Mouse (Mus musculus): Measurements from ENCODE around the gene Grin2b. TPM values are rescaled to one million over a fixed set of nuclear protein-coding genes. Genes with fewer than 3 reads are reported as not detected.

Gene Grin2b
- polyA plus RNA-seq, 1 experiment from 2014 or later = 2.1 TPM

DNA sequence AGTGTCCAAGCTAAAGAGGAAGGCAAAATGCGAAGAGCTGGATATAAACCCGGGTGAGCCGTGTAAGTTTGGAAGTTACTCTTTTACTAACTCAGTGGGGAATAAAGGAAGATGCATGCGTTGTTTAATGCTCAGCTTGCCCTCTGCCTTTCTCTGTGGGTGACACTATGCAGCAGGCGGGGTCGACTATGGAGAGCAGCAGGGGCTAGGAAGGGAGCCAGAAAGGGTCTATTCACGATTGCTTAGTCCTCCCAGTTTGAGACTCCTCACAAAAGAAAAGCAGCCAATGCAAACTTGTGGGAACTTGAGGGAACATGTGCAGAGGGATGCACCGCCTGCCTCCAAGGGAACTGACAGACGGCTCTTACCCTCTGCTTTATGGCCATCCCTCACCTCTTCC lies 211.5 kb downstream of the Grin2b start:
- H3K27me3 ChIP-seq (ENCODE audit: control insufficient read depth, insufficient read depth, low read length) = no peaks in the 10 kb centered on the region
- H3K36me3 ChIP-seq (ENCODE audit: control insufficient read depth, insufficient read depth, low read length) = no peaks in the 10 kb centered on the region
- no peak overlapping the region for H3K9ac ChIP-seq (ENCODE audit: low read length)
- H3K4me2 ChIP-seq (ENCODE audit: low read depth) = no peak overlapping the region
- no peaks in the 10 kb centered on the region for H3K9me3 ChIP-seq (ENCODE audit: control insufficient read depth, low read length)
- no peak overlapping the region for H3K27ac ChIP-seq (ENCODE audit: low read depth, low read length)
- no peak overlapping the region for H3K4me3 ChIP-seq (ENCODE audit: low read depth, low read length)
- ATAC-seq (ENCODE audit: insufficient read depth, low FRiP score, low TSS enrichment) (no peak), DNase-seq (ENCODE audit: low spot score) (no peak)
- H3K4me1 ChIP-seq (ENCODE audit: control insufficient read depth, insufficient read depth, low read length) = no peaks in the 10 kb centered on the region
- WGBS = 47% methylated on average over 9 of the region's 9 CpGs

DNA sequence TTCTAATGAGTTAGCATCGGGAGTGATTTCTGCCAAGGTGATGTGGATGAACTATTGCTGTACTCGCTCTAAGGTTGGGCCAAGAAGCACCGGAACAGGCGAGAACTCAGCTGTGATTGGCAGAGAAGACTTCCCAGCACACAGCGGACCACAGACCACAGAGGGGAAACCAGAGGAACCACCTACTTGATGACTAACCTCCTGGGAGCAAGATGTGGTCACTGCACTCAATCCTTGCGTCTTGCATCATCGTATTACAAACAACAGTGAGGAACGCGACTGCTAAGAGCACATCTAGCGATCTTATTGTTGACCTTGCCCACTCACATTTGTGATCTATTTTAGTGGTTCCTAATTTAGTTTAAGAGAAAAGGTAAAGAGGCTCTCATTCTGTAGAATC lies 213.7 kb downstream of the Grin2b start:
- no peaks in the 10 kb centered on the region for H3K9me3 ChIP-seq (ENCODE audit: control insufficient read depth, low read length)
- whole genome bisulfite sequencing = 95% methylated on average over 10 of the region's 10 CpGs
- ATAC-seq (ENCODE audit: insufficient read depth, low FRiP score, low TSS enrichment) = no peak
- DNase-seq (ENCODE audit: low spot score) = no peak
- no peak overlapping the region for H3K9ac ChIP-seq (ENCODE audit: low read length)
- no peak overlapping the region for H3K4me2 ChIP-seq (ENCODE audit: low read depth)
- no peak overlapping the region for H3K4me3 ChIP-seq (ENCODE audit: low read depth, low read length)
- no peak overlapping the region for H3K27ac ChIP-seq (ENCODE audit: low read depth, low read length)
- no peaks in the 10 kb centered on the region for H3K36me3 ChIP-seq (ENCODE audit: control insufficient read depth, insufficient read depth, low read length)
- no peaks in the 10 kb centered on the region for H3K27me3 ChIP-seq (ENCODE audit: control insufficient read depth, insufficient read depth, low read length)
- no peaks in the 10 kb centered on the region for H3K4me1 ChIP-seq (ENCODE audit: control insufficient read depth, insufficient read depth, low read length)

- no peaks in the 10 kb centered on the region for H3K9me3 ChIP-seq (ENCODE audit: control insufficient read depth, low read length)
- no peak overlapping the region for H3K4me2 ChIP-seq (ENCODE audit: low read depth)
- ATAC-seq (ENCODE audit: insufficient read depth, low FRiP score, low TSS enrichment) (no peak), DNase-seq (ENCODE audit: low spot score) (no peak)
- no peak overlapping the region for H3K9ac ChIP-seq (ENCODE audit: low read length)
- H3K27ac ChIP-seq (ENCODE audit: low read depth, low read length) = no peak overlapping the region
- H3K4me3 ChIP-seq (ENCODE audit: low read depth, low read length) = no peak overlapping the region
- H3K27me3 ChIP-seq (ENCODE audit: control insufficient read depth, insufficient read depth, low read length) = no peaks in the 10 kb centered on the region
- 91% methylated on average over 5 of the region's 5 CpGs for WGBS
- H3K4me1 ChIP-seq (ENCODE audit: control insufficient read depth, insufficient read depth, low read length) = no peaks in the 10 kb centered on the region
- H3K36me3 ChIP-seq (ENCODE audit: control insufficient read depth, insufficient read depth, low read length) = no peaks in the 10 kb centered on the region
Measured at GRCm38 (mm10) chr6:135951666-135952065, 221.6 kb downstream of the Grin2b start.

- whole genome bisulfite sequencing = 89% methylated on average over 5 of the region's 5 CpGs
- H3K36me3 ChIP-seq (ENCODE audit: control insufficient read depth, insufficient read depth, low read length) = no peaks in the 10 kb centered on the region
- no peak overlapping the region for H3K4me2 ChIP-seq (ENCODE audit: low read depth)
- no peaks in the 10 kb centered on the region for H3K4me1 ChIP-seq (ENCODE audit: control insufficient read depth, insufficient read depth, low read length)
- no peak for ATAC-seq (ENCODE audit: insufficient read depth, low FRiP score, low TSS enrichment)
- H3K9me3 ChIP-seq (ENCODE audit: control insufficient read depth, low read length) = no peaks in the 10 kb centered on the region
- no peak overlapping the region for H3K27ac ChIP-seq (ENCODE audit: low read depth, low read length)
- H3K4me3 ChIP-seq (ENCODE audit: low read depth, low read length) = no peak overlapping the region
- H3K9ac ChIP-seq (ENCODE audit: low read length) = no peak overlapping the region
- no peaks in the 10 kb centered on the region for H3K27me3 ChIP-seq (ENCODE audit: control insufficient read depth, insufficient read depth, low read length)
- no peak for DNase-seq (ENCODE audit: low spot score)
Measured at GRCm38 (mm10) chr6:135945511-135945910, 227.8 kb downstream of the Grin2b start.

DNA sequence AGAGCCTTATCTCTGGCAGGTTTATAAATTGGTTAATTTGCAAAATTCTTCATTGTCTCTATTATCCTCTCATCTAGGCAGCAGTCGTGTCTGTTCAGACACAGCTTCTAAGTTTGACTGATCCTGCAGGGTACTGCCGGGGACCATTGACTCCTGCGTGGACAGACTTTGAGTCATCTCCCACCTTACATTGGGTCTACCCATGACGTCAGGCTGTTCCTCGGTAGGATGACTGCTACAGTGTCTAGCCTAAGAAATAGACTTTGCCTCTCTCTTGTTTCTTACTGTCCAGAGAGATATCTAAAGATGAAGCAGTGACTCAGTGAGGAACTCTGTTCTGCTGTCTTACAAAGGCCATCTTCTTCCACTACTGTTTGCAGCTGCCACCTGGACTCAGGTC lies 229.0 kb downstream of the Grin2b start:
- H3K4me1 ChIP-seq (ENCODE audit: control insufficient read depth, insufficient read depth, low read length) = no peaks in the 10 kb centered on the region
- H3K9me3 ChIP-seq (ENCODE audit: control insufficient read depth, low read length) = no peaks in the 10 kb centered on the region
- 91% methylated on average over 5 of the region's 5 CpGs for WGBS
- H3K9ac ChIP-seq (ENCODE audit: low read length) = no peak overlapping the region
- H3K4me2 ChIP-seq (ENCODE audit: low read depth) = no peak overlapping the region
- no peak for DNase-seq (ENCODE audit: low spot score)
- H3K4me3 ChIP-seq (ENCODE audit: low read depth, low read length) = no peak overlapping the region
- no peak for ATAC-seq (ENCODE audit: insufficient read depth, low FRiP score, low TSS enrichment)
- H3K27ac ChIP-seq (ENCODE audit: low read depth, low read length) = no peak overlapping the region
- no peaks in the 10 kb centered on the region for H3K27me3 ChIP-seq (ENCODE audit: control insufficient read depth, insufficient read depth, low read length)
- no peaks in the 10 kb centered on the region for H3K36me3 ChIP-seq (ENCODE audit: control insufficient read depth, insufficient read depth, low read length)

- no peak overlapping the region for H3K4me3 ChIP-seq (ENCODE audit: low read depth, low read length)
- no peak overlapping the region for H3K27ac ChIP-seq (ENCODE audit: low read depth, low read length)
- 89% methylated on average over 6 of the region's 6 CpGs for WGBS
- no peak for DNase-seq (ENCODE audit: low spot score)
- no peak overlapping the region for H3K4me2 ChIP-seq (ENCODE audit: low read depth)
- no peak for ATAC-seq (ENCODE audit: insufficient read depth, low FRiP score, low TSS enrichment)
- no peak overlapping the region for H3K9ac ChIP-seq (ENCODE audit: low read length)
- no peaks in the 10 kb centered on the region for H3K9me3 ChIP-seq (ENCODE audit: control insufficient read depth, low read length)
- H3K36me3 ChIP-seq (ENCODE audit: control insufficient read depth, insufficient read depth, low read length) = no peaks in the 10 kb centered on the region
- H3K27me3 ChIP-seq (ENCODE audit: control insufficient read depth, insufficient read depth, low read length) = no peaks in the 10 kb centered on the region
- H3K4me1 ChIP-seq (ENCODE audit: control insufficient read depth, insufficient read depth, low read length) = no peaks in the 10 kb centered on the region
Measured at GRCm38 (mm10) chr6:135943121-135943617, 230.1 kb downstream of the Grin2b start.

DNA sequence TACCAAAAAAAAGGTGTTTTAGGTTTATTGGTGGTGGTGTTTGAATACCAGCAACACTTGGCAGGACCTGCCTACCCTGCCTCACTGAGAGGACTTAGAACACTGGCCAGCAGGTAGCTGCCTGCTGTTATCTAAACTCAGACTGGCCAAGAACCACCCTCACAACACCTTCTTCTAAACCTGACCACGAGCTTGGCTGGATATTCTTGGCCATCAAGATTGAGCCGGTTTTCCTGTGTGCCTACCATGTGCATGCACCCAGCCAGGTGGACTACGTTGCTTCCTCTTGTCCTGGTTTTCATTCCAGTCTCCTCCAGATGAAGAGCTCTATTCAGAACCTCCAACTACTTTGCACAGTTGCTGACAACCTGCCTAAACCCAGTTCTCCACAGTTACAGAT lies 240.4 kb downstream of the Grin2b start:
- DNase-seq (ENCODE audit: low spot score) = no peak
- Histone ChIP-seq H3K36me3 (ENCODE audit: control insufficient read depth, insufficient read depth, low read length) (no peaks in the 10 kb centered on the region), H3K27ac (ENCODE audit: low read depth, low read length) (no peak overlapping the region), H3K27me3 (ENCODE audit: control insufficient read depth, insufficient read depth, low read length) (no peaks in the 10 kb centered on the region), H3K4me2 (ENCODE audit: low read depth) (no peak overlapping the region), H3K9ac (ENCODE audit: low read length) (no peak overlapping the region), H3K4me3 (ENCODE audit: low read depth, low read length) (no peak overlapping the region), H3K4me1 (ENCODE audit: control insufficient read depth, insufficient read depth, low read length) (no peaks in the 10 kb centered on the region), H3K9me3 (ENCODE audit: control insufficient read depth, low read length) (no peaks in the 10 kb centered on the region)
- 80% methylated on average over 3 of the region's 3 CpGs for WGBS
- ATAC-seq (ENCODE audit: insufficient read depth, low FRiP score, low TSS enrichment) = no peak

DNA sequence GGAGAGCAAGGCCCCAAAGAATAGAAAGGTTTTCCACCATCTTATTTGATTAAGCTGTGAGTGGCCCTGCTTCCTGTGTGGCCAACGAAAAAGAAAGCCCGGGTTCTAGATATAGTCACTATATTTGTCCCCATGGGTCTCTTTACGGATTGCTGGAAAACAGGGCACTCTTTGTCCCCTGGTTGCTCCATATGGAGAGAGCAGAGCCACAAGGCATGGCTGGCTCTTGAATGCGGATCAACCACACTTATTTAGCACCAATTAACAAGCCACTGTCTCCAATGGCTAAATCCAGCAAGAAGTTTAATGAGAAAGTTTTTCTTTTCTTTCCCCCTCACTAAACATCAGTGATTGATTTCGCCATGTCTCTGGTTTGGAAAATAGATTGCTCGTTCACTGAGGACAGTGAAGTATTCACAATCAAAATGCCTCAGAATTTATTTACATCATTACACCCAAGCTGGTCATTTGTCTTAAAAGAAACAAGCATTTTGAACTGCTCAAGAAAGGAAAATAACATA lies 240.9 kb downstream of the Grin2b start:
- no peak overlapping the region for H3K9ac ChIP-seq (ENCODE audit: low read length)
- no peak overlapping the region for H3K27ac ChIP-seq (ENCODE audit: low read depth, low read length)
- no peak overlapping the region for H3K4me2 ChIP-seq (ENCODE audit: low read depth)
- no peaks in the 10 kb centered on the region for H3K27me3 ChIP-seq (ENCODE audit: control insufficient read depth, insufficient read depth, low read length)
- no peaks in the 10 kb centered on the region for H3K4me1 ChIP-seq (ENCODE audit: control insufficient read depth, insufficient read depth, low read length)
- no peaks in the 10 kb centered on the region for H3K9me3 ChIP-seq (ENCODE audit: control insufficient read depth, low read length)
- DNase-seq (ENCODE audit: low spot score) (no peak), ATAC-seq (ENCODE audit: insufficient read depth, low FRiP score, low TSS enrichment) (no peak)
- no peak overlapping the region for H3K4me3 ChIP-seq (ENCODE audit: low read depth, low read length)
- H3K36me3 ChIP-seq (ENCODE audit: control insufficient read depth, insufficient read depth, low read length) = no peaks in the 10 kb centered on the region
- WGBS = 78% methylated on average over 6 of the region's 6 CpGs

DNA sequence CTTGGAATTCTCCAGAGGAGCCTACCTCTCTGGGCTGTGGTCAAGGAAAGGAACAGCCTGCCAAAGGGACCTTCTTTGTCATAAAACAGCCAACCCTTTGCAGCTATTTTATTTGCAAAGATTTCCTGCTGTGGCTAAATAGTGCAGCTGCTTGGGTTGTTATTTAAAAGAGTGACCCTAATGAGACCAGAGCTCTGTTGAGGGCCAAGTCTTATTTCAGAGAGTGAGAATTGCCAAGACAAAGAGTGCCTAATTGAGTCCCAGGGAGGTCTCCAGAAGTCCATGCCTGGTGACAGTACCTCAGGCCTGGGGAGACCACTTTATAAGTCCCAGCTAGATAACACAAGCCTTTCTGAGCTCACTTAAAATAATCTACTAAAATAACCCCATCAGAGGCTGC lies 255.6 kb downstream of the Grin2b start:
- Histone ChIP-seq H3K4me1 (ENCODE audit: control insufficient read depth, insufficient read depth, low read length) (no peaks in the 10 kb centered on the region), H3K9me3 (ENCODE audit: control insufficient read depth, low read length) (no peaks in the 10 kb centered on the region), H3K27ac (ENCODE audit: low read depth, low read length) (no peak overlapping the region), H3K36me3 (ENCODE audit: control insufficient read depth, insufficient read depth, low read length) (no peaks in the 10 kb centered on the region), H3K9ac (ENCODE audit: low read length) (no peak overlapping the region), H3K4me2 (ENCODE audit: low read depth) (no peak overlapping the region), H3K27me3 (ENCODE audit: control insufficient read depth, insufficient read depth, low read length) (no peaks in the 10 kb centered on the region), H3K4me3 (ENCODE audit: low read depth, low read length) (no peak overlapping the region)
- no peak for DNase-seq (ENCODE audit: low spot score)
- ATAC-seq (ENCODE audit: insufficient read depth, low FRiP score, low TSS enrichment) = no peak
